Mouse (Mus musculus) heart, postnatal 0 days (tissue): ENCODE measurements around the gene Ercc4.

Source experiments
- CTCF ChIP-seq: IDR thresholded peaks from 2 replicates; pipeline ENCODE4 v1.5.1; 2016; ENCODE audit warnings: antibody characterized with exemption, control low read depth, low read depth
- EP300 ChIP-seq: IDR thresholded peaks from 2 replicates; pipeline ENCODE4 v1.6.1; 2016; ENCODE audit warnings: antibody characterized with exemption, low read depth

DNA sequence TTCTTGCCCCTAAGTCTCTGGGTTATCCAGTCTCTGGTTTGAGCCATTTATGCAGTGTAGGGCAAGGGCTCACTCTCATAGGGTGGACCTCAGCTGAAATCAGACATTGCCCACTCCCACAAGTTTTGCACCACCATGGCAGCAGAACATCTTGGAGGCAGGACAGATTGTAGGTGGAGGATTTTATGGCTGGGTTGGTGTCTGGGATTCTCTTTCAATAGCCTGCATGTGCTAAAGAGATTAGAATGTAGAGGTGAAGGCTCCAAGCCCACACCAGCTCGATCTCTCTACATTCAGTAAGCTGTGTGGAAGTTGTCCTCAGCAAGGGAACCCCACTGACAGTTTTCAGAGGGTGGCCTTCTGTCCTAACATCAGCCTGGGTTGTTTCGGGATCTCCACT, 5.3 kb downstream of the Ercc4 start:
- TF ChIP-seq CTCF (no peak), EP300 (no peak)
